Mouse (Mus musculus) heart, adult 2 months (tissue): ENCODE measurements around the gene Fam166a. TPM values are rescaled to one million over a fixed set of nuclear protein-coding genes. Genes with fewer than 3 reads are reported as not detected.
A peak's percentile ranks its signal among the peaks of the same experiment; 100 is the strongest.

Experiments used
- DNase-seq, 2 experiments: peaks; one replicate each; pipeline ENCODE4 v3.0.0; 2021
- H3K27ac ChIP-seq: fragments of 200-600 bp; 2 replicates; pipeline ENCODE4 v1.8.1; 2022
- H3K27me3 ChIP-seq: fragments of 200-500 bp; 2 replicates; pipeline ENCODE4 v1.6.1; 2012; ENCODE audit warnings: mild to moderate bottlenecking, low read length, inconsistent platforms, mixed read lengths; ENCODE audit not compliant: control insufficient read depth, insufficient read depth
- H3K36me3 ChIP-seq: fragments of 200-500 bp; 2 replicates; pipeline ENCODE4 v1.6.1; 2012; ENCODE audit warnings: low read length, inconsistent platforms; ENCODE audit not compliant: control insufficient read depth, insufficient read depth
- H3K4me1 ChIP-seq: fragments of 200-500 bp; 2 replicates; pipeline ENCODE4 v1.6.1; 2011; ENCODE audit warnings: low read length; ENCODE audit not compliant: control insufficient read depth, insufficient read depth
- H3K4me3 ChIP-seq: fragments of 200-600 bp; 2 replicates; pipeline ENCODE4 v1.8.1; 2022
- H3K79me2 ChIP-seq: fragments of 200-500 bp; replicated peaks from 2 replicates; pipeline ENCODE4 v1.6.1; 2012; ENCODE audit warnings: mild to moderate bottlenecking, inconsistent platforms, low read length, moderate library complexity, mixed read lengths; ENCODE audit not compliant: control insufficient read depth, insufficient read depth
- H3K9ac ChIP-seq: fragments of 200-500 bp; 2 replicates; pipeline ENCODE4 v1.6.1; 2012; ENCODE audit warnings: low read depth, mild to moderate bottlenecking, control low read depth, inconsistent platforms, low read length, mixed read lengths
- CTCF ChIP-seq: fragments of 200-600 bp; IDR thresholded peaks from 2 replicates; pipeline ENCODE4 v1.8.1; 2022; ENCODE audit warnings: antibody characterized with exemption, mild to moderate bottlenecking, moderate library complexity
- EP300 ChIP-seq: fragments of 200-500 bp; IDR thresholded peaks from 2 replicates; pipeline ENCODE4 v1.6.1; 2011; ENCODE audit warnings: low read depth, low read length, control low read depth; ENCODE audit not compliant: insufficient read depth
- POLR2A ChIP-seq: fragments of 200-500 bp; IDR thresholded peaks from 2 replicates; pipeline ENCODE4 v1.6.1; 2011; ENCODE audit warnings: mild to moderate bottlenecking, low read depth, low read length, control low read depth; ENCODE audit not compliant: insufficient read depth
- WGBS: fragments of 180-500 bp; shearing (Covaris S2); methylation state at CpG from one replicate; pipeline ENCODE4 v1.1.7; 2018; 5-methylcytosine and 5-hydroxymethylcytosine counted together
- intact Hi-C: fragments of 180-260 bp; cut with DNase I; formaldehyde crosslinking; loops from one replicate; pipeline ENCODE4 v1.15.1; 2025
- polyA plus RNA-seq: library from polyadenylated mRNA; depleted of rRNA; stranded (reverse); fragments of >200 nt; gene quantifications from 2 replicates; pipeline ENCODE4 v1.2.3, GENCODE M21; 2012; rRNA removed
- total RNA-seq, 2 experiments: library from RNA; stranded (reverse); gene quantifications; 2 replicates each; pipeline ENCODE4 v1.2.3; 2021

The Fam166a gene
- total and polyA plus RNA-seq, 3 experiments, result 0.21 TPM; not detected in 2

DNA sequence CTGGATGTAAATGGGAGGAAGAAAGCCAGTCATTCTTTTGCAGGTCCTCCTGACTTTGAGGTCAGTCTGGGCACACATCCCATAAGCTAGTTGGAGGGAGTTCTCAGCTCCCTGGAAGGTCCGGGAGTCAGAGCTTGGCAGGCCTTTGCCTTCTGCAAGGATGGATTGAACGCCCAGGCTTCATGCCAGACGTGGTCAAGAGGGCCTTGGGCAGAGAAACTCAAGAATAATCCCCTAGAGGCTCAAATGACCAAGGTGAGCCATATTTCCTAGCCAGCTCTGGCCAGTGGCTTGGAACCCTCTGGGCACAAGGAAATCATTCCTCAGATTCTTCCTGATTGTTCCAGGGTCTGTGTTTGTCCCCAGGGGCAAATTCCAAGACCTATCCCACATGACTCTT, 46.3 kb downstream of the Fam166a start:
- DNase-seq, result no peak
- Histone ChIP-seq H3K27ac (peak overlapping the region; percentile 67), H3K9ac (no peak overlapping the region), H3K79me2 (no peaks in the 10 kb centered on the region), H3K4me1 (peaks cover 20% of the 10 kb centered on the region), H3K4me3 (no peak overlapping the region), H3K27me3 (no peaks in the 10 kb centered on the region), H3K36me3 (no peaks in the 10 kb centered on the region)
- TF ChIP-seq POLR2A (no peak), CTCF (no peak), EP300 (no peak)
- 59% methylated on average over 3 of the region's 3 CpGs for WGBS
- intact Hi-C loops, result no loop called here

DNA sequence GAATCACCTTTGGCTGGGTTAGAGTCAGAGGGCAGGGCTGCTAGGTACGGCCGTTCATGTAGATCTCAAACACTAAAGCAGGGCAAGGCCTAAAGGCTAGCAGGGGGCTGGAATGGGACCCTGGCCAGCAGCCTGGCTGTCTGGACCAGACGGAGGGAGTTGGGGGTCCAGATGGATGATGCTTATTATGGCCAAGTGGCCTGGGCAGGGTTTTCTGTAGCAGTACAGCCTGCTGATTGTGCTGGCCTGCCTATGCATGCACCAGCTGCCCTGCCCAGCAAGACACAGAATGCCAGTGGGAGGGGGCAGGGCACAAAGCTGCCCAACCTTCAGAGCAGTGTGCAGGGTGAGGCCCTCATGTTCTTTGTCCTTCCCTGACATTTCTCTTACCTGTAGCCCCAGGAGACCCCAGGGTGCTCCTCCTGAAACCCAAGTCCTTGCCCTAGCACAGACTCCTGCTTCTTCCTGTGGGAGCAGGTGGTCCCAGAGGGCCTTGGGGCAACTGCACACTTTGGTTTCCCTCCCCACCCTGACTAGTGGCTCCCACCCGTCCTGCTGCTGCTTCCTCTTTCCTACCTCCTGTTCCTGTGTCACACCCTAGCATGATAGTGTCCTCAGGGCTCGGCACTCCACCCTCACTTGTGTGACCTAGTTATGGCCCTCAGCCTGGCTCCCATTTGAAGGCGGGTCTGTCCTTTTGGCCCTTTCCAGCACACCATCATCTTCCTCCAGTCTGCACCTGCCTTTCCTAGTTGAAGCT, 47.5 kb downstream of the Fam166a start:
- Histone ChIP-seq H3K79me2 (no peaks in the 10 kb centered on the region), H3K27me3 (no peaks in the 10 kb centered on the region), H3K4me3 (peak overlapping the region; percentile 22; the same call in 1 of the 2 replicates), H3K27ac (peak overlapping the region; percentile 67), H3K4me1 (peaks cover 20% of the 10 kb centered on the region), H3K9ac (no peak overlapping the region), H3K36me3 (no peaks in the 10 kb centered on the region)
- 43% methylated on average over 6 of the region's 6 CpGs for WGBS
- peak; percentile 61 to 66 for DNase-seq
- no peak for TF ChIP-seq CTCF
- peak; percentile 74 for TF ChIP-seq EP300
- intact Hi-C loops, result loop anchor here (2.0 kb wide), 1 partner anchor 71 kb away; no protein-coding TSS in a partner anchor

DNA sequence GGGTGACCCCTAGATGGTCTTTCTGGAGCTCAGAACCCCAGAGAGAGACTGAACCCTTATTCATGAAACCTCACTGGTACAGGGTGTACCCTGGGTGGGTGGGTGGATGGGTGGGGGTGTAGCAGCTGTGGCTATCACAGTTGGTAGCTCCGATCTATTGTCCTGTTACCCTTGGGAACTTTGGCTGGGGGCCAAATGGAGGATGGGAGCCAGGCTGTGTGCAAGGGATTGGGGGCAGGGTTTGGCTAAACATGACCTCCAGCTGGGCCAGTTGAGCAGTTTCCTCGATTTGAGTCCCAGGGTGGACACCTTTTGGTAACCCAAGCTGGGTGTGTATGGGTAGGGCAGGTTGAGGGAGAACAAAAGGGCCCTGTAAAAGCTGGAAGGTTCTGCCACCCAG, 48.2 kb downstream of the Fam166a start:
- H3K4me1 ChIP-seq, result peaks cover 23% of the 10 kb centered on the region
- TF ChIP-seq EP300 (no peak), CTCF (no peak), POLR2A (no peak)
- peak overlapping the region; percentile 67 for H3K27ac ChIP-seq
- WGBS, result 16% methylated on average over 2 of the region's 2 CpGs
- no peaks in the 10 kb centered on the region for H3K27me3 ChIP-seq
- H3K4me3 ChIP-seq, result no peak overlapping the region
- peak; percentile 55 to 67 for DNase-seq
- H3K36me3 ChIP-seq, result no peaks in the 10 kb centered on the region
- H3K79me2 ChIP-seq, result no peaks in the 10 kb centered on the region
- no peak overlapping the region for H3K9ac ChIP-seq
- intact Hi-C loops, result loop anchor here (2.0 kb wide), 1 partner anchor 72 kb away; no protein-coding TSS in a partner anchor

DNA sequence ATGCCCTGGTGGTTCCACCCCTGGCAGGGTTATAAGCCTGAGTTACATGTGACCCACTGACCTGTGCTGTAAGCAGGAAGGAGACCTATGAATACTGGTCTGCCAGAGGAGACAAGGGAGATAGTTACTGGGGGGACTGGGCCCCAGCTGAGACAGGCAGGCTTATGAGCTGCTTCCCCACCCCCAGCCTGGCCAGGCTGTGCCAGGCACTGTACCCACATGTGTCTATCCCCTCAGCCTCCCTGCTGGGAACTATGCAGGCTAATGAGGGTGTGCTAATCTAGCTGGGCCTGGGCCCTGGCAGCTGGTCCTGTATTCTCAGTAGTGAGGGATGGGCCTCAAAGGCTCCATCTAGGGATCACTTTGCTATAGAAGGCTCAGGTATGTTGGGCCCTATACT, 48.7 kb downstream of the Fam166a start:
- intact Hi-C loops, result loop anchor here (2.0 kb wide), 1 partner anchor 72 kb away; no protein-coding TSS in a partner anchor
- H3K36me3 ChIP-seq, result no peaks in the 10 kb centered on the region
- 0 out of 2 replicates have a peak overlapping the region, but pooled peaks have one; percentile 10 for H3K9ac ChIP-seq
- H3K79me2 ChIP-seq, result no peaks in the 10 kb centered on the region
- peaks cover 23% of the 10 kb centered on the region for H3K4me1 ChIP-seq
- H3K27ac ChIP-seq, result peak overlapping the region; percentile 67
- no peaks in the 10 kb centered on the region for H3K27me3 ChIP-seq
- H3K4me3 ChIP-seq, result no peak overlapping the region
- no peak for DNase-seq
- TF ChIP-seq EP300 (no peak), POLR2A (no peak), CTCF (no peak)

DNA sequence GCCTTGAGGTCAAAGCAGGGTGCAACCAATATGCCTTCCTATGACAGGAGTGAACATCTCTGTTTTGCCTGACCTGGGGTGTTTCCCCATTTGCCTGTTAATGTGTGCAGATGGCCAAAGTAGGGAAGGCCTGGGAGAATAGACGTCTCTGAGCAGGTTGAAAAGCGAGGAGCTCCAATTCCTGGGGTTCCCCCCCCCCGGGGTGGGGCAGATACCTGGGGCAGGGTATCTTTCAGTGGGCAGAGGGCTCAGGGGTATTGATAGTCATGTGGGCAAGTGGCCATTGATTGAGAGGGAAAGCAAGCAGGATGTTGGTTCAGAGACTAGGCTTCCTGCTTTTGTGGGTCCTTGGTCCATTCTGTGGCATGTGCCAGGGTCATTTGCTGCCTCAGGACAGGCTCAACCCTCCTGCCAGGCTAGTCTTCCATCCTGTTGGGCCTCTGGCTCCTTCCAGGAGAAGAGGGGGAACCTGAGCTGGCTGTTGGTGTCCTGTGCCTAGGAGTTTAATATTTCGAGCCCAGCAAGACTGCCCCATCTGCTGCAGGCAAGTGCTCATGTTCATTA, 49.3 kb downstream of the Fam166a start:
- no peak for TF ChIP-seq POLR2A
- no peak for TF ChIP-seq EP300
- no peak for TF ChIP-seq CTCF
- Histone ChIP-seq H3K9ac (no peak overlapping the region), H3K79me2 (0 out of 2 replicates have a peak, but pooled peaks cover 2% of the 10 kb centered on the region), H3K4me1 (peaks cover 23% of the 10 kb centered on the region), H3K4me3 (no peak overlapping the region), H3K27me3 (no peaks in the 10 kb centered on the region), H3K27ac (no peak overlapping the region; the same call in 1 of the 2 replicates), H3K36me3 (no peaks in the 10 kb centered on the region)
- DNase-seq, result no peak
- intact Hi-C loops, result loop anchor here (2.0 kb wide), 1 partner anchor 73 kb away; no protein-coding TSS in a partner anchor
- WGBS, result 79% methylated on average over 4 of the region's 4 CpGs

Other genes with a start within 250 kb of the Fam166a start
Only the 30 nearest of the 32 such genes appear.
- gene Nsmf, start 164.4 kb upstream of the Fam166a start, total RNA-seq, result 10 to 100 TPM; 12.4 to 13.3 TPM
- gene Nsmf, start 164.4 kb upstream of the Fam166a start, polyA plus RNA-seq, result 46.9 and 49.8 TPM in 2 replicates
- not detected for gene Entpd8, start 138.4 kb upstream of the Fam166a start, total RNA-seq
- not detected in 2 replicates for gene Entpd8, start 138.4 kb upstream of the Fam166a start, polyA plus RNA-seq
- gene Noxa1, start 123.6 kb upstream of the Fam166a start, total RNA-seq, result not detected
- gene Noxa1, start 123.6 kb upstream of the Fam166a start, polyA plus RNA-seq, result not detected in 2 replicates
- 1 to 10 TPM; 6.2 to 7.4 TPM for gene Nrarp, start 38.0 kb upstream of the Fam166a start, total RNA-seq
- gene Nrarp, start 38.0 kb upstream of the Fam166a start, polyA plus RNA-seq, result 10.2 and 11.2 TPM in 2 replicates
- gene Tor4a, start 21.9 kb upstream of the Fam166a start, total RNA-seq, result 1 to 10 TPM; 4.3 to 4.9 TPM
- gene Tor4a, start 21.9 kb upstream of the Fam166a start, polyA plus RNA-seq, result 6.8 and 9.4 TPM in 2 replicates
- 10 to 100 TPM; 37.4 TPM for gene Nelfb, start 7.3 kb upstream of the Fam166a start, total RNA-seq
- gene Nelfb, start 7.3 kb upstream of the Fam166a start, polyA plus RNA-seq, result 47.0 and 86.7 TPM in 2 replicates
- gene Stpg3, start 4.1 kb upstream of the Fam166a start, total RNA-seq, result not detected
- 0.20 TPM in 1 of 2 replicates, not detected in the other for gene Stpg3, start 4.1 kb upstream of the Fam166a start, polyA plus RNA-seq
- gene Tubb4b, start 6.0 kb downstream of the Fam166a start, total RNA-seq, result 100 to 1,000 TPM; 327 to 342 TPM
- 315 and 439 TPM in 2 replicates for gene Tubb4b, start 6.0 kb downstream of the Fam166a start, polyA plus RNA-seq
- not detected for gene Slc34a3, start 15.6 kb downstream of the Fam166a start, total RNA-seq
- not detected in 2 replicates for gene Slc34a3, start 15.6 kb downstream of the Fam166a start, polyA plus RNA-seq
- not detected for gene Rnf224, start 18.0 kb downstream of the Fam166a start, total RNA-seq
- not detected in 2 replicates for gene Rnf224, start 18.0 kb downstream of the Fam166a start, polyA plus RNA-seq
- under 1 TPM; 0.47 to 0.61 TPM for gene Rnf208, start 23.5 kb downstream of the Fam166a start, total RNA-seq
- 1.5 and 2.4 TPM in 2 replicates for gene Rnf208, start 23.5 kb downstream of the Fam166a start, polyA plus RNA-seq
- not detected for gene Cysrt1, start 23.7 kb downstream of the Fam166a start, total RNA-seq
- gene Cysrt1, start 23.7 kb downstream of the Fam166a start, polyA plus RNA-seq, result not detected in 2 replicates
- 1 to 10 TPM in 1 of 2 experiments, under 1 TPM in 1; 0.68 to 1.8 TPM for gene AL732309.1, start 28.1 kb downstream of the Fam166a start, total RNA-seq
- 4.7 and 6.1 TPM in 2 replicates for gene AL732309.1, start 28.1 kb downstream of the Fam166a start, polyA plus RNA-seq
- 10 to 100 TPM; 13.1 to 14.1 TPM for gene Tmem203, start 36.7 kb downstream of the Fam166a start, total RNA-seq
- 18.2 and 22.2 TPM in 2 replicates for gene Tmem203, start 36.7 kb downstream of the Fam166a start, polyA plus RNA-seq
- gene Tprn, start 43.9 kb downstream of the Fam166a start, total RNA-seq, result 1 to 10 TPM; 5.9 to 6.7 TPM
- gene Tprn, start 43.9 kb downstream of the Fam166a start, polyA plus RNA-seq, result 7.5 and 9.9 TPM in 2 replicates
- gene Ssna1, start 53.7 kb downstream of the Fam166a start, total RNA-seq, result 10 to 100 TPM; 39.7 to 41.5 TPM
- gene Ssna1, start 53.7 kb downstream of the Fam166a start, polyA plus RNA-seq, result 33.1 and 36.3 TPM in 2 replicates
- gene Anapc2, start 53.7 kb downstream of the Fam166a start, total RNA-seq, result 10 to 100 TPM; 36.0 to 36.3 TPM
- 57.2 and 68.2 TPM in 2 replicates for gene Anapc2, start 53.7 kb downstream of the Fam166a start, polyA plus RNA-seq
- not detected for gene Tmem210, start 69.4 kb downstream of the Fam166a start, total RNA-seq
- 0.27 and 0.44 TPM in 2 replicates for gene Tmem210, start 69.4 kb downstream of the Fam166a start, polyA plus RNA-seq
- not detected for gene Lrrc26, start 71.2 kb downstream of the Fam166a start, total RNA-seq
- 2.9 TPM in 1 of 2 replicates, not detected in the other for gene Lrrc26, start 71.2 kb downstream of the Fam166a start, polyA plus RNA-seq
- not detected for gene Grin1, start 100.4 kb downstream of the Fam166a start, total RNA-seq
- 0.18 and 0.41 TPM in 2 replicates for gene Grin1, start 100.4 kb downstream of the Fam166a start, polyA plus RNA-seq
- gene Man1b1, start 113.6 kb downstream of the Fam166a start, total RNA-seq, result 10 to 100 TPM; 21.6 to 22.5 TPM
- 8.2 and 9.9 TPM in 2 replicates for gene Man1b1, start 113.6 kb downstream of the Fam166a start, polyA plus RNA-seq
- gene Dpp7, start 137.6 kb downstream of the Fam166a start, total RNA-seq, result 1 to 10 TPM; 4.8 to 5.4 TPM
- gene Dpp7, start 137.6 kb downstream of the Fam166a start, polyA plus RNA-seq, result 11.4 and 11.8 TPM in 2 replicates
- 1 to 10 TPM; 7.2 to 7.9 TPM for gene Uap1l1, start 146.9 kb downstream of the Fam166a start, total RNA-seq
- gene Uap1l1, start 146.9 kb downstream of the Fam166a start, polyA plus RNA-seq, result 7.6 and 8.3 TPM in 2 replicates
- gene Sapcd2, start 153.6 kb downstream of the Fam166a start, total RNA-seq, result not detected
- 0.20 and 0.26 TPM in 2 replicates for gene Sapcd2, start 153.6 kb downstream of the Fam166a start, polyA plus RNA-seq
- gene Entpd2, start 177.1 kb downstream of the Fam166a start, total RNA-seq, result 10 to 100 TPM; 11.1 to 13.5 TPM
- 36.3 and 37.1 TPM in 2 replicates for gene Entpd2, start 177.1 kb downstream of the Fam166a start, polyA plus RNA-seq
- 10 to 100 TPM; 21.3 to 30.4 TPM for gene Npdc1, start 180.6 kb downstream of the Fam166a start, total RNA-seq
- 47.8 and 52.2 TPM in 2 replicates for gene Npdc1, start 180.6 kb downstream of the Fam166a start, polyA plus RNA-seq
- gene Fut7, start 204.5 kb downstream of the Fam166a start, total RNA-seq, result under 1 TPM in 1 of 2 experiments, not detected in 1; 0.11 TPM
- 0.43 TPM in 1 of 2 replicates, not detected in the other for gene Fut7, start 204.5 kb downstream of the Fam166a start, polyA plus RNA-seq
- 10 to 100 TPM; 36.1 to 41.1 TPM for gene Abca2, start 210.0 kb downstream of the Fam166a start, total RNA-seq
- gene Abca2, start 210.0 kb downstream of the Fam166a start, polyA plus RNA-seq, result 43.4 and 44.2 TPM in 2 replicates
- 1 to 10 TPM; 1.4 to 1.8 TPM for gene Clic3, start 238.1 kb downstream of the Fam166a start, total RNA-seq
- 4.8 and 7.4 TPM in 2 replicates for gene Clic3, start 238.1 kb downstream of the Fam166a start, polyA plus RNA-seq
- 10 to 100 TPM; 17.7 to 20.6 TPM for gene Paxx, start 242.3 kb downstream of the Fam166a start, total RNA-seq
- gene Paxx, start 242.3 kb downstream of the Fam166a start, polyA plus RNA-seq, result 32.8 and 36.8 TPM in 2 replicates